Mouse (Mus musculus): ENCODE measurements around the gene Pla2g4f.

The Pla2g4f gene

GRCm38 (mm10) chr2:120313976-120314375, at the start of gene Pla2g4f:
Pla2g4f (minus strand) TSS chr2:120314165.
- Histone ChIP-seq H3K36me3 (ENCODE audit: control insufficient read depth, insufficient read depth, low read length, poor library complexity, severe bottlenecking) (peaks cover 2% of the 10 kb centered on the region; the same call in 1 of the 2 replicates), H3K27me3 (ENCODE audit: control insufficient read depth, insufficient read depth, low read length, poor library complexity, severe bottlenecking) (no peaks in the 10 kb centered on the region)
- no peak for DNase-seq (ENCODE audit: low read depth, low spot score)

- H3K27me3 ChIP-seq (ENCODE audit: control insufficient read depth, insufficient read depth, low read length, poor library complexity, severe bottlenecking), result no peaks in the 10 kb centered on the region
- DNase-seq (ENCODE audit: low read depth, low spot score), result no peak
- peaks cover 13% of the 10 kb centered on the region; the same call in 1 of the 2 replicates for H3K36me3 ChIP-seq (ENCODE audit: control insufficient read depth, insufficient read depth, low read length, poor library complexity, severe bottlenecking)
Observed at GRCm38 (mm10) chr2:120360425-120360824, 46.5 kb upstream of the Pla2g4f start.

GRCm38 (mm10) chr2:120352682-120353646, 39.0 kb upstream of the Pla2g4f start, which contains the start of gene Vps39:
Vps39 (minus strand) TSS chr2:120353137.
- peak; percentile 89 for DNase-seq (ENCODE audit: low read depth, low spot score)
- Histone ChIP-seq H3K27me3 (ENCODE audit: control insufficient read depth, insufficient read depth, low read length, poor library complexity, severe bottlenecking) (no peaks in the 10 kb centered on the region), H3K36me3 (ENCODE audit: control insufficient read depth, insufficient read depth, low read length, poor library complexity, severe bottlenecking) (peaks cover 6% of the 10 kb centered on the region)

- H3K36me3 ChIP-seq (ENCODE audit: control insufficient read depth, insufficient read depth, low read length, poor library complexity, severe bottlenecking), result peaks cover 9% of the 10 kb centered on the region
- no peak for DNase-seq (ENCODE audit: low read depth, low spot score)
- H3K27me3 ChIP-seq (ENCODE audit: control insufficient read depth, insufficient read depth, low read length, poor library complexity, severe bottlenecking), result no peaks in the 10 kb centered on the region
Observed at GRCm38 (mm10) chr2:120351321-120351720, 37.4 kb upstream of the Pla2g4f start.

- DNase-seq (ENCODE audit: low read depth, low spot score), result peak; percentile 12
- peaks cover 7% of the 10 kb centered on the region for H3K36me3 ChIP-seq (ENCODE audit: control insufficient read depth, insufficient read depth, low read length, poor library complexity, severe bottlenecking)
- no peaks in the 10 kb centered on the region for H3K27me3 ChIP-seq (ENCODE audit: control insufficient read depth, insufficient read depth, low read length, poor library complexity, severe bottlenecking)
Observed at GRCm38 (mm10) chr2:120348120-120348519, 34.2 kb upstream of the Pla2g4f start.

- no peaks in the 10 kb centered on the region for H3K27me3 ChIP-seq (ENCODE audit: control insufficient read depth, insufficient read depth, low read length, poor library complexity, severe bottlenecking)
- H3K36me3 ChIP-seq (ENCODE audit: control insufficient read depth, insufficient read depth, low read length, poor library complexity, severe bottlenecking), result peaks cover 18% of the 10 kb centered on the region
- DNase-seq (ENCODE audit: low read depth, low spot score), result no peak
Observed at GRCm38 (mm10) chr2:120341741-120342140, 27.8 kb upstream of the Pla2g4f start.

- Histone ChIP-seq H3K27me3 (ENCODE audit: control insufficient read depth, insufficient read depth, low read length, poor library complexity, severe bottlenecking) (no peaks in the 10 kb centered on the region), H3K36me3 (ENCODE audit: control insufficient read depth, insufficient read depth, low read length, poor library complexity, severe bottlenecking) (peaks cover 13% of the 10 kb centered on the region)
- no peak for DNase-seq (ENCODE audit: low read depth, low spot score)
Observed at GRCm38 (mm10) chr2:120337886-120338285, 23.9 kb upstream of the Pla2g4f start.

GRCm38 (mm10) chr2:120331575-120331974, 17.6 kb upstream of the Pla2g4f start:
- DNase-seq (ENCODE audit: low read depth, low spot score), result no peak
- H3K27me3 ChIP-seq (ENCODE audit: control insufficient read depth, insufficient read depth, low read length, poor library complexity, severe bottlenecking), result no peaks in the 10 kb centered on the region
- no peaks in the 10 kb centered on the region; the same call in none of the 2 replicates for H3K36me3 ChIP-seq (ENCODE audit: control insufficient read depth, insufficient read depth, low read length, poor library complexity, severe bottlenecking)

GRCm38 (mm10) chr2:120315077-120315476, 1.1 kb upstream of the Pla2g4f start:
- Histone ChIP-seq H3K27me3 (ENCODE audit: control insufficient read depth, insufficient read depth, low read length, poor library complexity, severe bottlenecking) (no peaks in the 10 kb centered on the region), H3K36me3 (ENCODE audit: control insufficient read depth, insufficient read depth, low read length, poor library complexity, severe bottlenecking) (peaks cover 4% of the 10 kb centered on the region; the same call in 1 of the 2 replicates)
- DNase-seq (ENCODE audit: low read depth, low spot score), result no peak

GRCm38 (mm10) chr2:120314487-120314886, 522 bp upstream of the Pla2g4f start:
- no peaks in the 10 kb centered on the region for H3K27me3 ChIP-seq (ENCODE audit: control insufficient read depth, insufficient read depth, low read length, poor library complexity, severe bottlenecking)
- no peak for DNase-seq (ENCODE audit: low read depth, low spot score)
- H3K36me3 ChIP-seq (ENCODE audit: control insufficient read depth, insufficient read depth, low read length, poor library complexity, severe bottlenecking), result peaks cover 4% of the 10 kb centered on the region; the same call in 1 of the 2 replicates

- no peak for DNase-seq (ENCODE audit: low read depth, low spot score)
- no peaks in the 10 kb centered on the region for H3K27me3 ChIP-seq (ENCODE audit: control insufficient read depth, insufficient read depth, low read length, poor library complexity, severe bottlenecking)
- H3K36me3 ChIP-seq (ENCODE audit: control insufficient read depth, insufficient read depth, low read length, poor library complexity, severe bottlenecking), result no peaks in the 10 kb centered on the region
Observed at GRCm38 (mm10) chr2:120312276-120312825, 1.6 kb downstream of the Pla2g4f start.

- no peak for DNase-seq (ENCODE audit: low read depth, low spot score)
- no peaks in the 10 kb centered on the region for H3K36me3 ChIP-seq (ENCODE audit: control insufficient read depth, insufficient read depth, low read length, poor library complexity, severe bottlenecking)
Observed at GRCm38 (mm10) chr2:120304113-120304512, 9.9 kb downstream of the Pla2g4f start.

GRCm38 (mm10) chr2:120301076-120301475, 12.9 kb downstream of the Pla2g4f start:
- H3K27me3 ChIP-seq (ENCODE audit: control insufficient read depth, insufficient read depth, low read length, poor library complexity, severe bottlenecking), result no peaks in the 10 kb centered on the region
- H3K36me3 ChIP-seq (ENCODE audit: control insufficient read depth, insufficient read depth, low read length, poor library complexity, severe bottlenecking), result no peaks in the 10 kb centered on the region
- no peak for DNase-seq (ENCODE audit: low read depth, low spot score)

More at GRCm38 (mm10) chr2:120304113-120304512, 9.9 kb downstream of the Pla2g4f start:
- H3K27me3 ChIP-seq (ENCODE audit: control insufficient read depth, insufficient read depth, low read length, poor library complexity, severe bottlenecking), result no peaks in the 10 kb centered on the region

GRCm38 (mm10) chr2:120299866-120300265, 14.1 kb downstream of the Pla2g4f start:
- DNase-seq (ENCODE audit: low read depth, low spot score), result no peak
- Histone ChIP-seq H3K36me3 (ENCODE audit: control insufficient read depth, insufficient read depth, low read length, poor library complexity, severe bottlenecking) (no peaks in the 10 kb centered on the region), H3K27me3 (ENCODE audit: control insufficient read depth, insufficient read depth, low read length, poor library complexity, severe bottlenecking) (no peaks in the 10 kb centered on the region)

- DNase-seq (ENCODE audit: low read depth, low spot score), result no peak
- H3K27me3 ChIP-seq (ENCODE audit: control insufficient read depth, insufficient read depth, low read length, poor library complexity, severe bottlenecking), result no peaks in the 10 kb centered on the region
- H3K36me3 ChIP-seq (ENCODE audit: control insufficient read depth, insufficient read depth, low read length, poor library complexity, severe bottlenecking), result no peaks in the 10 kb centered on the region
Observed at GRCm38 (mm10) chr2:120296160-120296559, 17.8 kb downstream of the Pla2g4f start.

Data from splenic B cell, adult 2 months (primary cell).